8 mouse cellular contexts compared by ENCODE assay signal in genomic region chr10:75021138-75021537, GRCm38 (mm10). TPM values are rescaled to one million over a fixed set of nuclear protein-coding genes. Genes with fewer than 3 reads are reported as not detected.
DNase-seq lines count a peak whose midpoint lies in the region; ATAC-seq and TF ChIP-seq lines count a peak whose summit lies in the region.

No protein-coding gene starts in this region.

- H3K4me3 ChIP-seq in forebrain, postnatal 0 days (ENCODE audit: low read depth, low read length), result no peak overlapping the region
- no peak overlapping the region for H3K4me3 ChIP-seq in intestine, embryonic 15.5 days (replicated peaks)
- no peak overlapping the region for H3K4me3 ChIP-seq in left cerebral cortex, adult 2 months

- H3K27me3 ChIP-seq in forebrain, postnatal 0 days (ENCODE audit: insufficient read depth, low read length), result no peaks in the 10 kb centered on the region
- H3K27me3 ChIP-seq in intestine, embryonic 15.5 days (replicated peaks), result no peaks in the 10 kb centered on the region

- DNase-seq in WW6 (ENCODE audit: low read depth, low spot score), result peak; percentile 28
- DNase-seq in cerebellum, adult 11-12 months, result peak; percentile 66
- DNase-seq in forebrain, postnatal 0 days, result peak; percentile 79
- peak; percentile 81 to 89 for DNase-seq in left cerebral cortex, adult 2 months (ENCODE audit: extremely low spot score in 1 of 2, low spot score in 2 of 2)
- peak; percentile 77 for DNase-seq in mesoderm, embryonic 11.5 days (ENCODE audit: low read depth, low spot score)
- DNase-seq in right cerebral cortex, postnatal 4 days, result peak; percentile 87

- H3K9me3 ChIP-seq in forebrain, postnatal 0 days (ENCODE audit: low read length), result no peaks in the 10 kb centered on the region
- H3K9me3 ChIP-seq in intestine, embryonic 15.5 days, result no peaks in the 10 kb centered on the region

- H3K4me1 ChIP-seq in forebrain, postnatal 0 days (ENCODE audit: insufficient read depth), result no peaks in the 10 kb centered on the region
- H3K4me1 ChIP-seq in intestine, embryonic 15.5 days (replicated peaks), result no peaks in the 10 kb centered on the region

- no peak overlapping the region for H3K9ac ChIP-seq in forebrain, postnatal 0 days
- H3K9ac ChIP-seq in intestine, embryonic 15.5 days, result no peak overlapping the region

- H3K4me2 ChIP-seq in forebrain, postnatal 0 days (ENCODE audit: low read depth), result no peak overlapping the region
- H3K4me2 ChIP-seq in intestine, embryonic 15.5 days (replicated peaks), result no peak overlapping the region

- peak; percentile 91 for TF ChIP-seq CTCF in forebrain, postnatal 0 days (IDR thresholded peaks at IDR 0.05; ENCODE audit: low read depth)
- no peak; the same call in none of the 2 replicates for TF ChIP-seq CTCF in left cerebral cortex, adult 2 months (IDR thresholded peaks at IDR 0.05)

- WGBS in forebrain, postnatal 0 days, result 10% methylated on average over 6 of the region's 6 CpGs
- 13% methylated on average over 6 of the region's 6 CpGs for WGBS in intestine, embryonic 15.5 days

- no peak overlapping the region for H3K27ac ChIP-seq in forebrain, postnatal 0 days (ENCODE audit: low read depth, low read length)
- no peak overlapping the region for H3K27ac ChIP-seq in intestine, embryonic 15.5 days
- H3K27ac ChIP-seq in left cerebral cortex, adult 2 months, result no peak overlapping the region

- ATAC-seq in forebrain, postnatal 0 days, result peak; percentile 69
- peak; percentile 68; the same call in 1 of the 2 replicates for ATAC-seq in intestine, embryonic 15.5 days
- no peak for ATAC-seq in inflammation-experienced regulatory T-cells, adult 6 months

- H3K36me3 ChIP-seq in forebrain, postnatal 0 days (ENCODE audit: insufficient read depth), result 0 out of 2 replicates have a peak, but pooled peaks cover 3% of the 10 kb centered on the region
- no peaks in the 10 kb centered on the region for H3K36me3 ChIP-seq in intestine, embryonic 15.5 days

- intact Hi-C loops in left cerebral cortex, adult 2 months (cut with DNase I), result loop anchor here (1.0 kb wide), 1 partner anchor 84 kb away; no protein-coding TSS in a partner anchor

RNA-seq across cellular contexts. Expression of gene Rsph14, which starts 11.2 kb away (rescaled TPM):
- 0.23 and 0.24 TPM in 2 replicates for total RNA-seq in forebrain, postnatal 0 days (2014; rRNA removed)
- polyA plus RNA-seq in forebrain, postnatal 0 days (2015; fragmentation: Nextera tagmentation; extraction: Ambion mirVana), result 0.90 and 1.1 TPM in 2 replicates
- polyA plus RNA-seq in intestine, embryonic 15.5 days (2015; fragmentation: Nextera tagmentation; extraction: Ambion mirVana), result not detected in 2 replicates
- not detected for total RNA-seq in left cerebral cortex, adult 2 months (2021)
- polyA plus RNA-seq in inflammation-experienced regulatory T-cells, adult 6 months (2017; shearing (Covaris generic)), result not detected

RNA-seq across cellular contexts. Expression of gene Rab36, which starts 15.7 kb away (rescaled TPM):
- total RNA-seq in forebrain, postnatal 0 days (2014; rRNA removed), result 20.1 and 24.4 TPM in 2 replicates
- 17.9 and 26.8 TPM in 2 replicates for polyA plus RNA-seq in forebrain, postnatal 0 days (2015; fragmentation: Nextera tagmentation; extraction: Ambion mirVana)
- 5.6 and 7.0 TPM in 2 replicates for polyA plus RNA-seq in intestine, embryonic 15.5 days (2015; fragmentation: Nextera tagmentation; extraction: Ambion mirVana)
- total RNA-seq in left cerebral cortex, adult 2 months (2021), result 10 to 100 TPM; 31.6 to 35.7 TPM
- 1 to 10 TPM in 1 of 3 experiments, under 1 TPM in 2; 0.51 to 1.3 (median 0.63) TPM for polyA plus RNA-seq in inflammation-experienced regulatory T-cells, adult 6 months (2017; shearing (Covaris generic))

RNA-seq across cellular contexts. Expression of gene Bcr, which starts 39.3 kb away (rescaled TPM):
- 44.9 and 49.6 TPM in 2 replicates for total RNA-seq in forebrain, postnatal 0 days (2014; rRNA removed)
- polyA plus RNA-seq in forebrain, postnatal 0 days (2015; fragmentation: Nextera tagmentation; extraction: Ambion mirVana), result 6.9 and 10.1 TPM in 2 replicates
- polyA plus RNA-seq in intestine, embryonic 15.5 days (2015; fragmentation: Nextera tagmentation; extraction: Ambion mirVana), result 11.7 and 12.9 TPM in 2 replicates
- total RNA-seq in left cerebral cortex, adult 2 months (2021), result 100 to 1,000 TPM in 1 of 2 experiments, 10 to 100 TPM in 1; 99.6 to 113 TPM
- 1 to 10 TPM; 5.5 to 9.0 (median 6.4) TPM for polyA plus RNA-seq in inflammation-experienced regulatory T-cells, adult 6 months (2017; shearing (Covaris generic))

RNA-seq across cellular contexts. Expression of gene Gnaz, which starts 54.2 kb away (rescaled TPM):
- 127 and 140 TPM in 2 replicates for total RNA-seq in forebrain, postnatal 0 days (2014; rRNA removed)
- polyA plus RNA-seq in forebrain, postnatal 0 days (2015; fragmentation: Nextera tagmentation; extraction: Ambion mirVana), result 76.7 and 106 TPM in 2 replicates
- 3.5 and 3.6 TPM in 2 replicates for polyA plus RNA-seq in intestine, embryonic 15.5 days (2015; fragmentation: Nextera tagmentation; extraction: Ambion mirVana)
- 100 to 1,000 TPM; 114 to 124 TPM for total RNA-seq in left cerebral cortex, adult 2 months (2021)
- polyA plus RNA-seq in inflammation-experienced regulatory T-cells, adult 6 months (2017; shearing (Covaris generic)), result not detected

Comparison
In these comparisons a context has a peak if more than half of its experiments do, and no peak if none do; other contexts are left out.
1. DNase-seq: peak in every context shown above with its lines; median percentile 87 in right cerebral cortex, postnatal 4 days; 85 in left cerebral cortex, adult 2 months; 79 in forebrain, postnatal 0 days; 77 in mesoderm, embryonic 11.5 days; 66 in cerebellum, adult 11-12 months; 28 in WW6.